Mouse (Mus musculus) MEL (cell line): ENCODE measurements around the gene Gatad2b.

Source experiments
- EP300 ChIP-seq, 2 experiments: IDR thresholded peaks; 2 replicates each; pipeline ENCODE4 v1.6.1; 2011; ENCODE audit warnings: improper control_type of control experiment in 2 of 2, low read length in 2 of 2, low read depth in 1 of 2, mild to moderate bottlenecking in 1 of 2
- HCFC1 ChIP-seq: IDR thresholded peaks from 2 replicates; pipeline ENCODE4 v1.6.1; 2012; ENCODE audit warnings: low read depth, mild to moderate bottlenecking, inconsistent platforms, low read length, improper control_type of control experiment, moderate library complexity
- POLR2A ChIP-seq, 2 experiments: IDR thresholded peaks; 2 replicates each; pipeline ENCODE4 v1.6.1; 2011 to 2012; ENCODE audit warnings: low read length in 2 of 2, mild to moderate bottlenecking in 2 of 2, control low read depth in 1 of 2, improper control_type of control experiment in 1 of 2, low read depth in 1 of 2, moderate library complexity in 1 of 2; ENCODE audit not compliant: control insufficient read depth in 1 of 2, insufficient read depth in 1 of 2, poor library complexity in 1 of 2

GRCm38 (mm10) chr3:90255194-90255565 is 37.8 kb upstream of the Gatad2b start:
- TF ChIP-seq EP300 (IDR thresholded peaks at IDR 0.05; ENCODE audit: low read depth in 1 of 2, low read length in 2 of 2), result no peak
- TF ChIP-seq HCFC1, result no peak
- TF ChIP-seq POLR2A (IDR thresholded peaks at IDR 0.05; ENCODE audit: control insufficient read depth in 1 of 2, insufficient read depth in 1 of 2, low read depth in 1 of 2, low read length in 2 of 2, poor library complexity in 1 of 2), result no peak
